Mouse (Mus musculus) mouse embryonic stem cell (cell line): ENCODE results near the gene 4930407I10Rik.

Experiments used
- in situ Hi-C, 2 experiments: fragments of 300-500 bp; cut with MboI; formaldehyde crosslinking; loops; 1 replicate in 1 of 2; 3 replicates in 1 of 2; pipeline ENCODE4 v1.14.3; 2019 to 2020; ENCODE audit warnings: low sequenced_read_pairs in 2 of 2, low pct_unique_long_range_greater_than_20kb in 1 of 2, mixed read lengths in 1 of 2; ENCODE audit not compliant: unreplicated experiment in 1 of 2

The 4930407I10Rik gene

DNA sequence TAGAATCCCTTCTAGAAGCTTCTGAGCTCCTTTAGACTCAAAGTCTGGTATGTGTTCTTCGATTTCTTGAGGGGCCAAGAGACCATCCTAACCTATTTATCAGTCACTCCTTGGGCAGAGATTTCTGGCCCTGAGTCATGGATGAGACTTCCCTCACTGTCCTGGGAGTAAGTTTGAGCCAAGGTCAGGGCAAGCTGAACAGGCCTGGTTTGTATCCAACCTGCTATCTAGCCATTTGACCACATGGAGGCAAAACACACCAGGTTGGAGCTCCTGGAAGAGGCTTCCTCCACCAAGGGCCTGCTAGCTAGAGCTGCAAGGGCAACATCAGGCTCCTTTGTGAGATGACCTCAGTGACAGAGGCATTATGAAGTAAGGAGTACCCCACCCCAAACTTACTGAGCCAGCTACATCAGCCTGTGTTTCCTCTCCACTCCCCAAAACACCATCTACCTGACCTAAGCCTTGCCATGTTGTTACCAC lies at the start of gene 4930407I10Rik:
TSS of gene 4930407I10Rik (plus strand) at position 433 of the 483 bp plus-strand sequence.
- in situ Hi-C loops: no loop called here

DNA sequence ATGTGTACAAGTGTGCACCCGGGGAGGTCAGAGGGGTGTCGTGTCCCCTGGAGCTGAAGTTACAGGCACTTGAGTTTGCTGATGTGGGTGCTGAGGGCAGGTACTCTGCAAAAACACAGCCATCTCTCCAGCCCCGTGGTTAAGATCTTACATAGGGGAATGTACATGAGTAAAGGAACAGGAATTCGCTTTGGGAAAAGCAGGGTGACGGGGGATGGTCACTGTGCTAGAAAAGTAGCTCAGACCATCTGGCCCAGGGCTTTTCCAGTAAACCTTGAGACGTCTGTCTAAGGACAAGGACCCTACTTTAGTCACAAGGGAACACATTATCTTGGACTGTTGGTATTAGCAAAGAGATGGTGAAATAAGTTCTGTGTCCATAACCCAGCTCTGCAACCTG lies 47.0 kb upstream of the 4930407I10Rik start:
- in situ Hi-C loops: no loop called here

DNA sequence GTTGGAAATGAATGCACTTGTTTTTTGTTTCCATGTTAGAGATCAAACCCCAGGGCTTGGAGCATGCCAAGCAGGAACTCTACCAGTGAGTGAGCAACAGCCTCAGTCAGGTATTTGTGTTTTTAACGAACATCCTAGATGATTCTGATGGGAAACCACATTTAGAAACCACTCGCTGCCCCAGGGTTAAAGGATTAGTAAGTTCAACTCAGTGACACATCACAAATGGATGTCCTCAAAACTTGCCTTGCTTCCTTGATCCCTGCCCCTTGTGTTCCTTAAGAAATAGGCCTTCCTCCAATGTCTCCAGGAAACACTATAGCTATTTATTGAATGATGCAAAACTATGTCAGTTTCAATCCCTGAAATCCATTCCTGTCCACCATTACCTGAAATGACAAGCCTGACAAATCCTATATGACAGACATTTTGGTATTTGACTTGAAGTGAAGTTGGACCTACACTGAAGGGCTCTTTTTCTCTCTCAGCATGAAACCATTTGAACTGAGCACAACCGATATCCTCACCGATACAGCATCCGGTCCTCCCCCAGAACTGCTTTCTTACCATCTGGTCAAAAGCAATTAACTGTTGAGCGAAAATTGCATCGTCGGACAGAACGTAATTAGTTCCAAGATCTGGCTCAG lies 44.1 kb upstream of the 4930407I10Rik start:
- in situ Hi-C loops: no loop called here

DNA sequence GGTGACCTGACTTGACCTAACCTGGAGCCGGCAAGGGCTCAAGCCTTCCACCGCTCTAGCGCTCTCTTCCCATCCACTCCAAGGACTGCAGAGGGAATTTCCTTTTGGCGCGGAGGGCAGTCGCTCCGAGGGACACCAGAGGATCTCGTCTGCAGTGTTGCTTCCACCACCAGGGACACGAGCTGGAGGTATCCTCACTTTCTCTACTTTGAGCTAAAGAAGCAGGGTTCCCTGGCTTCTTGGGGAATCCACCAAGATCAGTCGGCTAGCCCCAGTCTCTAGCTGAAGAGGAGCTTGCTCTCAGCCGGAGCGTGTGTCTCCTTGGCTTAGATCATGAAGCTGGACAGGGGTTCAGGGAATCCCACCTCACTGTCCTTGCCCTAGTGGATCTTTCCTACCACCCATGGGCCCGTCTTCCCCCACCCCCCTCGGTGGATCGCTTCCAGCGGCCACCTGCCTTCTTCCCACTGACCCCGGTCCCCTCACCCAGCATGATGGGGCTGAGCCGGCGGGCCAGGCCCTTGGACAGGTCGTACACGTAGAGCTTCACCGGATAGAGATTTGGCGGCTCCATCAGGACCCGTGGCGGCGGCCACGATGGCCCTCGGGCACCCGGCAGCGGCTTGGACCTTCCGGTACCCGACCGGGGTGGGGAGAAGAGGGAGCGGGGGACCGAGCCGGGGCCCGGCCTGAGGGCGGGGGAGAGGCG lies 43.4 kb upstream of the 4930407I10Rik start:
- in situ Hi-C loops: no loop called here

DNA sequence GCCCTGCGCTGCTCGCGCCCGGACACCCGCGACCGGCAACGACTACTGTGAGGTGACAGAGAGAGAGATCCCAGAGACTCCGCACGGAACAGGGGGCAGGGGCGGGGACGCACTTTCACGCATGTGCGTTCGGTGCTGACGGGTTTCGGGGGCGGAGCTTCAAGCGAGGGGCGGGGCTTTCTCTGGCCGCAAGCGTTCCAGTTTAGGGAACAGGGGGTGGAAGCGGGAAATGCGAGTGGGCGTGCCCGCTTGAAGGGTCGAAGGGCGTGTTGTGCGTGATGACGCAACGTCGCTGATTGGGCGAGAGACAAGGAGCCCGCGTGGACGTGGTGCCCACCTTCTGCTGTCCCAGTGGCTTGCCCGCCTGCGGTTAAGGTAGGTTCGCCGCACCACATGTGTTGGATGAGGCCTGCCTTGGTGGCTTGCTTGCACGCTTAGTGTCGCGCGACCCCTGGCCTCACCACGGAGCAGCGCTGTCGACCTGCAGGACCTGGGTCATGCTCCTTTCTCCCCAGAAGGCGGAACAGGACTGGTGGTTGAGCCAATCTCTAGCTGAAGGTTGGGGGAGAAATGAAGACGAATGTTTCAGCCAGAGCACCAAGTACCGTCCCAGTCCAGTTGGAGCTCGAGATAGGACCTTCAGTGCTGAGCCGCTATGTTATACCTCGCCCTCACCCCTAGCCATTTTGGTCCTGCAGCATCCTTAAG lies 42.7 kb upstream of the 4930407I10Rik start:
- in situ Hi-C loops: no loop called here

DNA sequence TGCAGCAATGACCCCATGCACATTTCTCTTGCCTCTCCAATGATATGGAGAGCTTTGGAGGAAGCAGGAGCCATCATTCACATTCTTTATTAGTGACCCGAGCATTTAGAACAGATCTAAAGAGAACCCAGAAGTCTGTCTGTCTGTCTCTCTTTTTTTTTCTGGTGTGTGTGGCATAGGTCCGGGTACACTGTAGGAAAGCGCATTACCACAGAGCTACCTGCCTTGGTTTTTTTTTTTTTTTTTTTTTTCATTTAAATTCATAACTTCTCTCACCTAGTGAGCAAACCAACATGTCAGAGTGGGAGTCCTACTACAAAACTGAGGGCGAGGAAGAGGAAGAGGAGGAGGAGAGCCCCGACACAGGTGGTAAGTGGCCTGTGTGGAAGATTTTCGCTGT lies 42.1 kb upstream of the 4930407I10Rik start:
- in situ Hi-C loops: no loop called here

DNA sequence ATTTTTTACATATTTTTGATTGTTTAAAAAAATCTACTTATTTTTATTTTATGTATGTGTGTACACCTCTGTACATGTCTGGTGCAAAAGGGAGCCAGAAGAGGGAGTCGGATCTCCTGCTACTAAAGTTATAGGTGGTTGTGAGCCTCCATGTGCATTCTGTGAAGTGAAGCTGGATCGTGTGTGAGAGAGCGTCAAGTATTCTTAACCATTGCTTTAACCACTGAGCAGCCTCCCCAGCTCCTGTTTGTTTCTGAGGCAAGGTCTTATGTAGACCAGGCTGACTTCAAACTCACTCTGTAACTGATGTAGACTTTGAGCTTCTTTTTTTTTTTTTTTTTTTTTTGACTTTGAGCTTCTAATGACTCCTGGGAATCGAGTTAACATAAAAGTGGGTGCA lies 41.5 kb upstream of the 4930407I10Rik start:
- in situ Hi-C loops: no loop called here

DNA sequence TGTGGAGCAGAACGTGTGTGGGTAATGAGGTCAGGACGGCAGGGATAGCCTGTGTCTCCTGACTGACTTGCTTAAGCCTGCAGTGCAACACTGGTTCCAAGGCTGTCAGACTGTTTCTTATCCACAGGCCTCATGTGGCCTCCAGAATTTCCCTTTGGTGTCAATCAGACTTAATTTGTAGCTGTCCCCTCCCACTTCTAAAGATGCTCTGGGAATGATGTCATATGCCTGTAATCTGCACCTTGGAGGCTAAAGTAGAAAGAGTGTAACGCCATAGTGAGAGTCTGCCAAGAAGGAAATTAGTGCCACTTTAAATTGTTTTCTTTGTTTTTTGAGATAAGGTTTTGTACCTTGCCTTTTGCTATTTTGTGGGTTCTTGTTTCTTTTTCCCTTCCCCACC lies 39.7 kb upstream of the 4930407I10Rik start:
- in situ Hi-C loops: no loop called here

DNA sequence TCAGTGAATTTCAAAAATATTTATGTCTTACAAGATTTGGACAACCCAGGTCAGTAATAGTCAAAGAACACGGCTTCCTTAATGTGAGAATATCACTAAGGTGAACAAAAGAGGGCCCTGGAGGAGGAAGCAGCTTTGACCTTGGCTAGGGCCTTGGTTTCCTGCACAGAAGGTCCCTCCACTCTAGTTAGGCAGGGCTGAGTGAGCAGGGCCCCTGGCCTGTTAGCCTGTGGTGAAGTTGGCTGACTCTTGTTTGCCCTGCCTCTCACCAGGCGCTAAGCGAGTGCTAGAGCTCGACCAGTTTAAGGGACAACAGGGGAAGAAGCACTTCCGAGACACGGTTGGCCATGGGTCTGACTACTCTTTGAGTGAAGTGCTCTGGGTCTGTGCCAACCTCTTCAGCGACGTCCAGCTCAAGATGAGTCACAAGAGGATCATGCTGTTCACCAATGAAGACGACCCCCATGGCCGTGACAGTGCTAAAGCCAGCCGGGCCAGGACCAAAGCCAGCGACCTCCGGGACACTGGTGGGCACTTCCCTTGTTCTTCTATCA lies 36.3 kb upstream of the 4930407I10Rik start:
- in situ Hi-C loops: no loop called here

DNA sequence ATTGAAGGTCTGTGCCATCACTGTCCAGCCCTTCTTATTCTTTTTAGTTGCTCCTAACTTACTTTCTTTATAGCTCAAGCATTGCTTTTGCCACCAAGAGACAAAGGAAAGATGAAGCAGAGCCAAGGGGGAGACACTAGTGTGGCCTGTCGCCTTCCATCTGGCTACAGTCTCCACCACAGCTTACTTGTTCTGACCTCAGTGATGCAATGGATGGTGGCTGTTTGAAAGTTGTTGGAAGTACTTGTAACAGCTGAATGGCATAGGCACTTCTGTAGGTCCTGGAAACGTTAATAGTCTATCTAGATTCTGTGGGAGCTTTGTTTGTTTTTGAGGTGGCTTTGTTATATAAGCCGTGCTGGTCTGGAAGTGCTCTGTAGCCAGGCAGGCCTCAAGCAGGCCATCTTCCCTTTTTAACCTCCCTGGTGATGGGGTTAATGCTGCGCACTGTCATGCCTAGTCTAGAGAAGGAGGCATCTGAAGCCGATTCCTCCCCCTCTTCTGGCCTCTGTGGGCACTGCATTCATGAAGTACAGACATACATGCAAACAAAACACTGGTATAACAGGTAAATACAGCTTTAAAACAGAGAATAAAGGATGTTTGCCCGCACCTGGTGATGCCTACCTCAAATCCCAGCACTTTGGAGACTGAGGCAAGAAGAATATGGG lies 34.9 kb upstream of the 4930407I10Rik start:
- in situ Hi-C loops: no loop called here

DNA sequence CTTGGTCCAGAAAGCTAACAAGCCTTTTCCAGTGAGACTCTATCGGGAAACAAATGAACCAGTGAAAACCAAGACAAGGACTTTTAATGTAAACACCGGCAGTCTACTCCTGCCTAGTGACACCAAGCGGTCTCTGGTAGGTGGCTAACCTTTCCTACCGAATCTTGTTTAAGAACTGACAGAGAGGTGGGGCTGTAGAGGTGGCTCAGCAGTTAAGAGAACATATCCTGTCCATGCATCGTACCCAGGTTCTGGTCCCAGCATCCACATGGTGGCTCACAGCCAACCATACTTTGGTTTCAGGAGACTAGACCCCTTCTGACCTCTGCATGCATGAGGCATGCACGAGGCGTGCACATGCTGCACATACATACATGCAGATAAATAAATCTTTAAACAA lies 31.7 kb upstream of the 4930407I10Rik start:
- in situ Hi-C loops: no loop called here

DNA sequence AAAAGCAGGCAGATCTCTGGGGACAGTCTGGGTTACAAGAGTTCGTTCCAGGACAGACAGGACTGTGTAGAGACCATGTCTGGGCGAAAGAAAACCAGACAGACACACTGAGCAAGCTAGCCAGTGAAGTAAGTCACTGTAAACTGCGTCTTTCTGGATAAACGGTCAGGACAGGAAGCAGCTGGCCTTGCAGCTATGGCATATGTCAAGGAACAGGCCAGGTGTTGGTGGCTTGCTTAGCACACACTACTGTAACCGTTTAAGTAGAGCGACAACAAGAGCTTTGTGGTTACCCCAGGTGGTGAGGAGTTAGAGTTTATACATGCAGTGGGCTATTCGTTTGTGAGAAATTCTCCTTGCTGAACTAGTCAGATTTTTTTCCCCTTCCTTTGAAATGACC lies 31.2 kb upstream of the 4930407I10Rik start:
- in situ Hi-C loops: no loop called here

DNA sequence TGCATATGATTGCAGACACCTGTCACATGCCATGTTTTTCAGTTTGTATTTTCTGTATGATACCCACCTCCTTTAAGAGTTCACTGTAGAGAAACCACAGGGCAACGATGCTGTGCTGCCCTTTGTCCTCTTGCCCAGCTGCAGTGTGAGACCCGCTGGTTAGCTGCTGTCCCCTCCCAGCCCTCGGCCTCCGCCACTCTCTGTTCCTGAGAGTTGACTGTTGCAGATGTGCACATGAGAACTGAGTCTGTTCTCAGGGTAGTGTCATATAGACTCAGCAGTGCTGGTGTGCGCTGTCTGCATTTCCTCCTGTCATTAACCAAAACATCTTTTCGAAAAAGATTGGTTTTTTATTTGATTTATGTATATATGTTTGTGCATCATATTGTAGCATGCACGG lies 26.6 kb upstream of the 4930407I10Rik start:
- in situ Hi-C loops: no loop called here

DNA sequence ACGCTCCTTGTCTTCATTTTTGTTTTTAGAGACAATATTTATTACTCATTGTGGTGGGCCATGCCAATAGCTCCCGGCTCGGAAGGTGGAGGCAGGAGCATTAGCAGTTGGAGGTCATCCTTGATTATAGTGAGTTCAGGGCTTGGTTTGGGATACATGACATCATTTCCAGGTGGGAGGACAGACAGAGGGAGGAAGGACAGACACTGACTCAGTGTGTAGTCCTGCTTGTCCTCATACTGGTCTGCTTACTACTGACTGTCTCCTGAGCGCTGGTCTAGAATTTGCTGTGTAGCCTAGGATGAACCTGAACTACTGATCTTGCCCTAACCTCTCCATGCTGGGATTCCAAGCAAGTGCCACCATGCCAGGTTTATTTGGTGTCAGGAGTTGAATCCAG lies 25.2 kb upstream of the 4930407I10Rik start, which contains the start of gene Desi1:
TSS of gene Desi1 (minus strand) at position 101 of the 400 bp plus-strand sequence.
- in situ Hi-C loops: no loop called here

DNA sequence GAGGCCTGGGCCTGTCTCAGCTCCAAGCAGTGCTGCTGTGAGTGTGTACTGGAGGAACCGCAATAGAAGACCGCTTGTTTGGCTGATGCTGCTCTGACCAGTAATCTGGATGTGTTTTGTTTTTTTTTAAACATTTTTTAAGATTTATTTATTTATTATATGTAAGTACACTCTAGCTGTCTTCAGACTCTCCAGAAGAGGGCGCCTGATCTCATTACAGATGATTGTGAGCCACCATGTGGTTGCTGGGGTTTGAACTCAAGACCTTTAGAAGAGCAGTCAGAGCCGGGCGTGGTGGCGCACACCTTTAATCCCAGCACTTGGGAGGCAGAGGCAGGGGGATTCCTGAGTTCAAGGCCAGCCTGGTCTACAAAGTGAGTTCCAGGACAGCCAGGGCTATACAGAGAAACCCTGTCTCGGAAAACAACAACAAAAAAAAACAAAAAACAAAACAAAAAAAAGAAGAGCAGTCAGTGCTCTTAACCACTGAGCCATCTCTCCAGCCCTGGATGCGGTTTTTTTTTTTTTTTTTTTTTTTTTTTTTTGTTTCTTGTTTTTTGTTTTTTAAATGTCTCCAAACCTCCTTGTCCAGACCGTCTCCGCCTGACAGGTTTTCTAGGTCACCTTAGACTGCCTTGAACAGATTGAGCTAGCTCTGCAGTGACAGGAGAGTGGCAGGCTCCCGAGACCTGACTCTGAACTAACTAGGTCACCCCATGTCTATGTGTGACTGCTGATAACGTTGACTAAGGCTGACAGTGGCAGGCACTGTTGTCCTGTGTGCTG lies 22.9 kb upstream of the 4930407I10Rik start:
- in situ Hi-C loops: no loop called here

DNA sequence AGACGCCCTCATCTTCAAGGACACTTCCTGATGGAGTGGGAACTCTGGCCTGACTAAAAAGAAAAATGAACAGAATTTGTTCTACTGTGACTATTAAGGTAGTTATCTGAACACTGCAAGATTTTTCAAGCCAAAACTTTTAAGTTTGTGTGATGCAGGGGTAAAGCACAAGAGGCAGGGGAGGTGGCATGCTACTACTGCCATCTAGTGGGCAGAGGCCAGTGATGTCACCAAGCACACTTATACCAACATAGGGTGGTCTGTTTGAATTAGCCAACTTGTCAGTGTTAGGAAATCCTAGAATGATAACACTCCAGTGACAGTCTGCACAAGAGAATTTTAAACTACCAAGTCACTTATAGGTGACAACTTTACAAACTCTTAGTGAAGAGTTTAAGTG lies 18.3 kb upstream of the 4930407I10Rik start:
- in situ Hi-C loops: no loop called here

DNA sequence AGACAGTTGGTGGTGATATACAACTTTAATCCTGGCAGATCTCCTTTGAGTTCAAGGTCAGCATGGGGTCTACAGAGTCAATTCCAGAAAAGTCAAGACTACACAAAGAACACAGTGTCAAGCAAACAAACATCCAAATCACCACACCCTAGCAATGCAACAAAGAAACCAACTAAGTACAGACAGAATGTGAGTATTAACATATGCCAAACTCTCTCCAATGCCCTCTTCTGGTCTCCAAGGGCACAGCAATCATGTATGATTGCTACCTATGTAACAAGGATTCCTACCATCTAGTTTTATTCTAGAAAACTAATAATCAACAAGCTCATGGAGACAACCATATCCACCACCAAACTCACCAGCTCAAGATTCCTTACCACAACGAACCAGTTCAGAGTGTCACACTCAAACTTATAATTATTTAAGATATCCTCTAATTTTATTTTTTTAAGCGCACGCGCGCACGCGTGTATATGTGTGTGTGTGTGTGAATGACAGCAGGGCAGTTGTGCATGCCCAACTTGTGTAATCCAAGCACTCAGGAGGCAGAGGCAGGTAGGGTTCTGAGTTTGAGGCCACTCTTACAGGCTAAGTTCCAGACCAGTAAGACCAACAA lies 14.7 kb upstream of the 4930407I10Rik start:
- in situ Hi-C loops: no loop called here
